14 mouse cellular contexts compared by ENCODE assay signal in the genomic region with DNA sequence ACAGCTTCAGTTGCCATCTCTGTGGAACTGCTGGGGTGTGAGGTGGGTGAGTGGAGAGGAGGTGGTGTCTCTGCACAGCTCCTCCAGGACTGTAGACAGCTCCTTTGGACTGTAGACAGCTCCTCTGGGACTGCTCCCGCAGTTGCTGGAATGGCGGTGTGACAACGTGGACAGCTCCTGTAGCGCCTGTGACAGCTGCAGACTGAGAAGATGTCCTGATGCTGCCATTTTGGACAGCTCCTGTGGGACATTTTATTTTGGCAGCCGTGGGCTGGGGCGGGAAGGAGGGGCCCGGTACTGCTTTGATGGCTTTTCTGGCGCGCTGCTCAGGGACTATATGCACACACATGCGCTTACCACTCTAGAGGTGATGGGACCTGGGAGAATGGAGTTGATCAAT. TPM values are rescaled to one million over a fixed set of nuclear protein-coding genes. Genes with fewer than 3 reads are reported as not detected.
DNase-seq lines count a peak whose midpoint lies in the region; ATAC-seq lines count a peak whose summit lies in the region.
"Had no signal": no experiment of that assay in that cellular context is flagged by ENCODE, and none has a peak within 500 bp of the region (broad histone marks: within the 10 kb centered on the region; RNA-seq: fewer than 3 reads in every experiment).

No protein-coding gene starts in this region.

- H3K9ac ChIP-seq in kidney, embryonic 14.5 days (ENCODE audit: low read depth, low read length), result no peak overlapping the region
- H3K9ac ChIP-seq in liver, embryonic 13.5 days, result no peak overlapping the region
- no peak overlapping the region for H3K9ac ChIP-seq in forebrain, embryonic 13.5 days
- H3K9ac ChIP-seq: embryonic facial prominence, embryonic 15.5 days; kidney, embryonic 15.5 days; limb, embryonic 15.5 days had no signal

- H3K36me3 ChIP-seq in kidney, embryonic 14.5 days (ENCODE audit: control insufficient read depth, insufficient read depth, low read length), result no peaks in the 10 kb centered on the region
- no peaks in the 10 kb centered on the region for H3K36me3 ChIP-seq in liver, embryonic 13.5 days
- no peaks in the 10 kb centered on the region for H3K36me3 ChIP-seq in forebrain, embryonic 13.5 days (ENCODE audit: poor library complexity, severe bottlenecking)
- H3K36me3 ChIP-seq: embryonic facial prominence, embryonic 15.5 days; G1E; kidney, embryonic 15.5 days; limb, embryonic 15.5 days had no signal

- WGBS in kidney, embryonic 14.5 days, result 49% methylated on average over 10 of the region's 10 CpGs
- 49% methylated on average over 10 of the region's 10 CpGs for WGBS in liver, embryonic 13.5 days (ENCODE audit: insufficient replicate concordance)
- WGBS in forebrain, embryonic 13.5 days, result 67% methylated on average over 10 of the region's 10 CpGs

- H3K4me3 ChIP-seq in kidney, embryonic 14.5 days (ENCODE audit: low read length), result no peak overlapping the region
- no peak overlapping the region for H3K4me3 ChIP-seq in liver, embryonic 13.5 days (replicated peaks)
- no peak overlapping the region for H3K4me3 ChIP-seq in forebrain, embryonic 13.5 days
- H3K4me3 ChIP-seq: embryonic facial prominence, embryonic 15.5 days; kidney, embryonic 15.5 days; limb, embryonic 15.5 days had no signal

- DNase-seq in embryo, embryonic 11 days, result peak; percentile 25
- no peak for DNase-seq in embryo, embryonic 10 days (ENCODE audit: low spot score)
- peak; percentile 37 for DNase-seq in kidney, postnatal 10 days
- DNase-seq in ES-CJ7 (ENCODE audit: low read depth, low spot score), result peak; percentile 68
- DNase-seq in liver, embryonic 13.5 days, result no peak
- DNase-seq in right cerebral cortex, postnatal 36 days (ENCODE audit: low spot score in 2 of 2), result no peak
- DNase-seq: right cerebral cortex, adult 18-20 months had no signal

- H3K27me3 ChIP-seq in kidney, embryonic 14.5 days (ENCODE audit: control insufficient read depth, insufficient read depth, low read length), result no peaks in the 10 kb centered on the region
- H3K27me3 ChIP-seq in liver, embryonic 13.5 days, result no peaks in the 10 kb centered on the region
- H3K27me3 ChIP-seq in forebrain, embryonic 13.5 days, result 0 out of 2 replicates have a peak, but pooled peaks cover 2% of the 10 kb centered on the region
- H3K27me3 ChIP-seq: embryonic facial prominence, embryonic 15.5 days; kidney, embryonic 15.5 days; limb, embryonic 15.5 days had no signal

- H3K27ac ChIP-seq in kidney, embryonic 14.5 days (ENCODE audit: low read depth, low read length), result no peak overlapping the region
- no peak overlapping the region for H3K27ac ChIP-seq in liver, embryonic 13.5 days
- H3K27ac ChIP-seq in forebrain, embryonic 13.5 days, result no peak overlapping the region
- H3K27ac ChIP-seq: embryonic facial prominence, embryonic 15.5 days; kidney, embryonic 15.5 days; limb, embryonic 15.5 days had no signal

- no peaks in the 10 kb centered on the region for H3K9me3 ChIP-seq in kidney, embryonic 14.5 days (ENCODE audit: control insufficient read depth, low read length)
- no peaks in the 10 kb centered on the region for H3K9me3 ChIP-seq in liver, embryonic 13.5 days (replicated peaks)
- H3K9me3 ChIP-seq in forebrain, embryonic 13.5 days (replicated peaks), result no peaks in the 10 kb centered on the region
- H3K9me3 ChIP-seq: embryonic facial prominence, embryonic 15.5 days; G1E; kidney, embryonic 15.5 days; limb, embryonic 15.5 days had no signal

- H3K4me2 ChIP-seq in kidney, embryonic 14.5 days (replicated peaks; ENCODE audit: low read depth, low read length), result no peak overlapping the region
- H3K4me2 ChIP-seq in liver, embryonic 13.5 days, result peak overlapping the region; percentile 16; the same call in 1 of the 2 replicates
- no peak overlapping the region for H3K4me2 ChIP-seq in forebrain, embryonic 13.5 days
- H3K4me2 ChIP-seq: embryonic facial prominence, embryonic 15.5 days; kidney, embryonic 15.5 days; limb, embryonic 15.5 days had no signal

- peaks cover 17% of the 10 kb centered on the region for H3K4me1 ChIP-seq in kidney, embryonic 14.5 days (ENCODE audit: control insufficient read depth, insufficient read depth, low read length)
- peaks cover 26% of the 10 kb centered on the region for H3K4me1 ChIP-seq in liver, embryonic 13.5 days (replicated peaks)
- peaks cover 10% of the 10 kb centered on the region for H3K4me1 ChIP-seq in forebrain, embryonic 13.5 days

- no peak for ATAC-seq in kidney, embryonic 14.5 days (ENCODE audit: low FRiP score, low TSS enrichment)
- no peak for ATAC-seq in liver, embryonic 13.5 days (ENCODE audit: low read depth)
- no peak for ATAC-seq in forebrain, embryonic 13.5 days

RNA-seq across cellular contexts. Expression of a gene that starts 3.3 kb away (rescaled TPM):
- 113 and 132 TPM in 2 replicates for polyA plus RNA-seq in kidney, embryonic 14.5 days (2014; fragmentation: Nextera tagmentation; extraction: Ambion mirVana)
- 62.5 and 65.8 TPM in 2 replicates for polyA plus RNA-seq in liver, embryonic 13.5 days (2015; fragmentation: Nextera tagmentation; extraction: Ambion mirVana)
- 123 and 127 TPM in 2 replicates for polyA plus RNA-seq in forebrain, embryonic 13.5 days (2015; fragmentation: Nextera tagmentation; extraction: Ambion mirVana)

RNA-seq across cellular contexts. Expression of a gene that starts 15.5 kb away (rescaled TPM):
- 33.1 and 33.5 TPM in 2 replicates for polyA plus RNA-seq in kidney, embryonic 14.5 days (2014; fragmentation: Nextera tagmentation; extraction: Ambion mirVana)
- 12.4 and 14.5 TPM in 2 replicates for polyA plus RNA-seq in liver, embryonic 13.5 days (2015; fragmentation: Nextera tagmentation; extraction: Ambion mirVana)
- 35.1 and 35.3 TPM in 2 replicates for polyA plus RNA-seq in forebrain, embryonic 13.5 days (2015; fragmentation: Nextera tagmentation; extraction: Ambion mirVana)

RNA-seq across cellular contexts. Expression of a gene that starts 16.1 kb away (rescaled TPM):
- 0.97 and 1.0 TPM in 2 replicates for polyA plus RNA-seq in kidney, embryonic 14.5 days (2014; fragmentation: Nextera tagmentation; extraction: Ambion mirVana)
- polyA plus RNA-seq in liver, embryonic 13.5 days (2015; fragmentation: Nextera tagmentation; extraction: Ambion mirVana), result 0.52 and 0.65 TPM in 2 replicates
- 10.1 and 11.7 TPM in 2 replicates for polyA plus RNA-seq in forebrain, embryonic 13.5 days (2015; fragmentation: Nextera tagmentation; extraction: Ambion mirVana)
- polyA plus RNA-seq: G1E had no signal

RNA-seq across cellular contexts. Expression of a gene that starts 17.8 kb away (rescaled TPM):
- polyA plus RNA-seq in kidney, embryonic 14.5 days (2014; fragmentation: Nextera tagmentation; extraction: Ambion mirVana), result 54.2 and 55.3 TPM in 2 replicates
- polyA plus RNA-seq in liver, embryonic 13.5 days (2015; fragmentation: Nextera tagmentation; extraction: Ambion mirVana), result 13.7 and 13.8 TPM in 2 replicates
- 28.1 and 36.4 TPM in 2 replicates for polyA plus RNA-seq in forebrain, embryonic 13.5 days (2015; fragmentation: Nextera tagmentation; extraction: Ambion mirVana)

RNA-seq across cellular contexts. Expression of a gene that starts 34.0 kb away (rescaled TPM):
- 1.8 and 2.4 TPM in 2 replicates for polyA plus RNA-seq in kidney, embryonic 14.5 days (2014; fragmentation: Nextera tagmentation; extraction: Ambion mirVana)
- polyA plus RNA-seq in liver, embryonic 13.5 days (2015; fragmentation: Nextera tagmentation; extraction: Ambion mirVana), result 0.15 and 0.30 TPM in 2 replicates
- 1.3 and 2.3 TPM in 2 replicates for polyA plus RNA-seq in forebrain, embryonic 13.5 days (2015; fragmentation: Nextera tagmentation; extraction: Ambion mirVana)
- polyA plus RNA-seq: G1E; spleen, adult 2 months had no signal

Comparison
In these comparisons a context has a peak if more than half of its experiments do, and no peak if none do; other contexts are left out.
1. DNase-seq: peak in embryo, embryonic 11 days (single experiment), kidney, postnatal 10 days (single experiment) and ES-CJ7 (single experiment); none in embryo, embryonic 10 days (single experiment), liver, embryonic 13.5 days (single experiment) and right cerebral cortex, postnatal 36 days (0 of 2).